Mouse (Mus musculus) heart, postnatal 0 days (tissue): ENCODE results near the gene Ghr. TPM values are rescaled to one million over a fixed set of nuclear protein-coding genes. Genes with fewer than 3 reads are reported as not detected.

ENCODE experiments used
- ATAC-seq: fragments of 200-750 bp; cut with Nextera tagmentation; 2 replicates; pipeline ENCODE4 v1.8.0; 2017; ENCODE audit warnings: low read depth, moderate number of reproducible peaks, moderate library complexity; ENCODE audit not compliant: insufficient read depth
- DNase-seq: peaks from one replicate; pipeline ENCODE4 v3.0.0-alpha.2; 2016; ENCODE audit warnings: low spot score
- H3K27ac ChIP-seq: fragments of 300-500 bp; sonication (generic); 2 replicates; pipeline ENCODE4 v1.5.1; 2014; ENCODE audit warnings: low read depth, mild to moderate bottlenecking
- H3K27me3 ChIP-seq: fragments of 300-500 bp; sonication (generic); 2 replicates; pipeline ENCODE4 v1.6.1; 2014; ENCODE audit warnings: low read length, mixed read lengths; ENCODE audit not compliant: control insufficient read depth, insufficient read depth
- H3K36me3 ChIP-seq: fragments of 300-500 bp; sonication (generic); replicated peaks from 2 replicates; pipeline ENCODE4 v1.6.1; 2014; ENCODE audit warnings: low read length, mixed read lengths; ENCODE audit not compliant: control insufficient read depth, insufficient read depth
- H3K4me1 ChIP-seq: fragments of 300-500 bp; sonication (generic); 2 replicates; pipeline ENCODE4 v1.6.1; 2014; ENCODE audit warnings: antibody characterized with exemption; ENCODE audit not compliant: control insufficient read depth, insufficient read depth
- H3K4me2 ChIP-seq: fragments of 300-500 bp; sonication (generic); 2 replicates; pipeline ENCODE4 v1.6.1; 2014; ENCODE audit warnings: low read depth, mild to moderate bottlenecking, low read length, moderate library complexity
- H3K4me3 ChIP-seq: fragments of 300-500 bp; sonication (generic); 2 replicates; pipeline ENCODE4 v1.5.1; 2014; ENCODE audit warnings: low read depth, low read length
- H3K9ac ChIP-seq: fragments of 300-500 bp; sonication (generic); replicated peaks from 2 replicates; pipeline ENCODE4 v1.6.1; 2014; ENCODE audit warnings: low read depth, low read length, mixed read lengths
- H3K9me3 ChIP-seq: fragments of 300-500 bp; sonication (generic); replicated peaks from 2 replicates; pipeline ENCODE4 v1.6.1; 2016; ENCODE audit warnings: low read length; ENCODE audit not compliant: control insufficient read depth
- CTCF ChIP-seq: IDR thresholded peaks from 2 replicates; pipeline ENCODE4 v1.5.1; 2016; ENCODE audit warnings: antibody characterized with exemption, control low read depth, low read depth
- EP300 ChIP-seq: IDR thresholded peaks from 2 replicates; pipeline ENCODE4 v1.6.1; 2016; ENCODE audit warnings: antibody characterized with exemption, low read depth
- WGBS: fragments of 180-500 bp; shearing (Covaris S2); extraction: QIAGEN DNeasy Blood & Tissue Kit; methylation state at CpG from one replicate; pipeline ENCODE4 v1.1.7; 2014; 5-methylcytosine and 5-hydroxymethylcytosine counted together
- polyA plus RNA-seq: library from polyadenylated mRNA; unstranded; fragments of >200 nt; fragmentation: Nextera tagmentation; extraction: Ambion mirVana; gene quantifications from 2 replicates; pipeline ENCODE4 v1.2.1, GENCODE M21; 2015
- total RNA-seq: library from RNA; depleted of rRNA; stranded (reverse); fragments of >200 nt; gene quantifications from 2 replicates; pipeline ENCODE4 v1.2.3, GENCODE M21; 2014; ENCODE audit warnings: low replicate concordance

Gene Ghr
- total and polyA plus RNA-seq, 2 experiments from 2014 or later: 45.1 to 67.5 TPM

DNA sequence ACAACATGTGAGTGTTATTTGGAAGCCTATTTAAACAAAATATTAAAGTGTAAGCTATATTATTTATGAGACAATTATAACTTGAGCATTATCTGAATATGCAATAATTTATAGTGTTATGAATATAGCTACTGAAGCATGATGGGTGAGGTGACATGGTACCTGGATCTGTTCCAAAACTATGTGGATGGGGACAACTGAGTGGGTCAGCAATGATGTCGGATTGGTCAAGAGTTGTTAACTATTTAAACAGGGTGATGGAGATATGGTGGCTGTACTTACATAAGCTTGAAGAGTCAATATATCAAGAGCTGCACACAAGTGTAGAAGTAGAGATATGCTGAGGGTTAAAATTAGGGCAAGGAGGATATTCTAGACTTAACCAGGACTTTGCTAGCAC is 70.9 kb downstream of the Ghr start:
- Histone ChIP-seq H3K27me3 (no peaks in the 10 kb centered on the region), H3K27ac (no peak overlapping the region)
- WGBS: 38% methylated on average over 1 of the region's 1 CpGs

DNA sequence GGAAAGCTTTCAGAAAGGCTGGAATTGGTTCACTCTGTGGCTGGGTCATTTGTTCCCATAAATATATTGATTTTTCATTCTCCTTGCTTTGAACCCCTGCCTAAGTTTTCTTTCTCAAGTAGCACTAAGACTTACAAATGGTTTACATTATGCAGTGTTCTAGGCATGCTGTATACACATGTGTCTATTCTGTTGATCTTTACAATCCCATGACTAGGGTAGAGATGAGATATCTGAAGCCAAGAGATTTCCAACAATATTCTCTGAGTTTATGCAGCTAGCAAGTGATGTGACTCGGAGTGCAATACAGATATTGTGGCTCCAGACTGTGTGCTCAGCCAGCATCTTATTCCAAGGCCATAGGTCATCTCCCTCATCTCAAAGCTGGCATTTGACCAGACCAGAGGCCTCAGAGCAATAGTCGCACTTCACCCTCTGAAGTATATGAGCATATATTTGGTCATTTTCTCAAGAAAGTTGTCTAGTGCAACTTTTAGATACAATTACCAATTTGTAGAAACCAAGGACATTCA is 71.6 kb downstream of the Ghr start:
- H3K4me3 ChIP-seq: no peak overlapping the region
- TF ChIP-seq EP300: no peak
- TF ChIP-seq CTCF: no peak
- 0 out of 2 replicates have a peak, but pooled peaks cover 6% of the 10 kb centered on the region for H3K36me3 ChIP-seq
- DNase-seq (no peak), ATAC-seq (no peak)
- H3K27ac ChIP-seq: no peak overlapping the region
- 79% methylated on average over 2 of the region's 2 CpGs for WGBS
- no peaks in the 10 kb centered on the region for H3K9me3 ChIP-seq
- peaks cover 44% of the 10 kb centered on the region for H3K4me1 ChIP-seq
- no peak overlapping the region for H3K9ac ChIP-seq
- no peaks in the 10 kb centered on the region for H3K27me3 ChIP-seq
- no peak overlapping the region for H3K4me2 ChIP-seq

More for the DNA sequence above, 70.9 kb downstream of the Ghr start:
- Histone ChIP-seq H3K9ac (no peak overlapping the region), H3K4me3 (no peak overlapping the region), H3K4me1 (peaks cover 41% of the 10 kb centered on the region), H3K4me2 (no peak overlapping the region), H3K36me3 (0 out of 2 replicates have a peak, but pooled peaks cover 6% of the 10 kb centered on the region), H3K9me3 (no peaks in the 10 kb centered on the region)
- ATAC-seq: no peak
- DNase-seq: no peak
- TF ChIP-seq CTCF (no peak), EP300 (no peak)

DNA sequence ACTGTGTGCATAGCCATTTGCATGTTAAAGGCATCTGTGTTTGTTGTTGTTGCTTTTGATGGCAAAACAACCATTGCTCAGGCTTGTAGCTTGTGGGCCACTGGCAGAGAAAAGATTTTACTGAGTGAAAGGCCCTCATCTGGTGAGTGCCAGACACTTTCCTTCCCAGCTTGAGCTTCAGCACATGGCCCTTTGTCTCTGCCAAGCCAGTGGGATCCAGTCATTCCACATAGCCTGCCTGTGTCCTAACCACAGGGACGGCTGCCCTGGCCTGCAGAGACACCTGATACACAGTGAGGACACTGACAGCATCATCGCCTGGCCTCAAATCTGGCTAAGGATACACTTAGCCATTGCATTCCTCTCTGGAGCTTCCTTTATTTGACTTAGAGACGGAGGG is 74.2 kb downstream of the Ghr start:
- ATAC-seq (peak; percentile 96), DNase-seq (peak; percentile 82)
- peak overlapping the region; percentile 77 for H3K27ac ChIP-seq
- H3K4me1 ChIP-seq: peaks cover 52% of the 10 kb centered on the region
- H3K9ac ChIP-seq: no peak overlapping the region
- H3K27me3 ChIP-seq: no peaks in the 10 kb centered on the region
- H3K36me3 ChIP-seq: 0 out of 2 replicates have a peak, but pooled peaks cover 6% of the 10 kb centered on the region
- TF ChIP-seq EP300: 0 out of 2 replicates have a peak, but pooled peaks have one; percentile 21
- no peak for TF ChIP-seq CTCF
- WGBS: 29% methylated on average over 3 of the region's 3 CpGs
- H3K9me3 ChIP-seq: no peaks in the 10 kb centered on the region
- no peak overlapping the region for H3K4me2 ChIP-seq
- no peak overlapping the region for H3K4me3 ChIP-seq

DNA sequence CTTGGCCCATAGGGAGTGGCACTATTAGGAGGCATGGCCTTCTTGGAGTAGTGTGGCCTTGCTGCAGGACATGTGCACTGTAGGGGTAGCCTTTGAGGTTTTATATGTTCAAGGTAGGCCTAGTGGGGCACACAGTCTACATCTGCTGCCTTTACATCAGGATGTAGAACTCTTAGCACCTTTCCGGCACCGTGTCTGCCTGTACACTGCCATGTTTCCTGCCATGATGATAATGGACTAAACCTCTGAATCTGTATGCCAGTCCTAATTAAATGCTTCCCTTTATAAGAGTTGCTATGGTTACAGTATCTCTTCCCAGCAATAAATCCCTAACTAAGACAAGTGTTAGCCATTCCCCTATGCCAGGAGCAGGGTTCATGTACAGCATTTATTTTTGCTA is 76.0 kb downstream of the Ghr start:
- Histone ChIP-seq H3K4me1 (peaks cover 52% of the 10 kb centered on the region), H3K27me3 (no peaks in the 10 kb centered on the region), H3K36me3 (no peaks in the 10 kb centered on the region), H3K9me3 (no peaks in the 10 kb centered on the region), H3K4me2 (no peak overlapping the region), H3K9ac (no peak overlapping the region), H3K27ac (no peak overlapping the region), H3K4me3 (no peak overlapping the region)
- TF ChIP-seq CTCF (no peak), EP300 (no peak)
- ATAC-seq (no peak), DNase-seq (no peak)
- WGBS: 84% methylated on average over 2 of the region's 2 CpGs

DNA sequence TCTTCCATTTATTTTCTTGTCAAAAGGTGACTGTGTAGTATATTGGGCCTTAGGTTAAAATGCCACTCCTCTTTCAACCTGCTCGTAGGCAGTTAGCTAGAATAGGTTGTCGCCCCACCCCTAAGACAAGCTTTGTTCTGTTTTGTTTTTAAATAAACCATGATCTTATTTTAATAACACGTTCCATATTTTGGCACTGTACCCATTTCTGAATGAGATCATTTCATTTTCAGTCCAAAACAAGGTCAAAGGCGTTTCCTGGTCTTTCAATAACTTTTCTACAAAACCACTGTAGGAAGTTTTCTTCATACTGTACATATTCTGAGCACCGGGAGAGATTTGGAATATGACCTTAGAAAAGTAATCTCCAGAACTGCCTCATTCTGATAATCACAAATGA is 78.6 kb downstream of the Ghr start:
- WGBS: 56% methylated on average over 5 of the region's 5 CpGs
- Histone ChIP-seq H3K9ac (no peak overlapping the region), H3K4me3 (no peak overlapping the region), H3K9me3 (no peaks in the 10 kb centered on the region), H3K4me1 (peaks cover 44% of the 10 kb centered on the region), H3K27me3 (no peaks in the 10 kb centered on the region), H3K4me2 (no peak overlapping the region), H3K27ac (no peak overlapping the region), H3K36me3 (no peaks in the 10 kb centered on the region)
- DNase-seq (no peak), ATAC-seq (no peak)
- no peak for TF ChIP-seq EP300
- no peak for TF ChIP-seq CTCF

DNA sequence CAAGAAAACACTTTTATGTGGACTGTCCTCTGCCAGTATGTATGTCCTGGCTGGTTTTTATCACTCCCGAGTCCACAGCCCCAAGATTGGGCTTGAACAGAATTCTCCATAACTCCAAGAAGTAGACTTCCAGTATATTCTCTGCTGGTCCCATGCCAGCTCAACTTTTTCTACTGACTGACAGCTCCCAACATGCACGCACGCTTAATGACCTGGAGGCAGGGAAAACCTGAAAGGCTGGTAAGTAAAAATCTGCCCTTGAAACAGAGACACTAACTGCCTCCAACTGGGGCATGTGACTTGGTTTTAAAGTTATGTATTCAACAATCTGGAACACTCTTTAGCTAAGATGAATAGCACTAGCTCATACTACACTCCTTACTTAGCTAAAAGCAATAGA is 81.6 kb downstream of the Ghr start:
- no peak overlapping the region for H3K9ac ChIP-seq
- H3K4me3 ChIP-seq: no peak overlapping the region
- WGBS: 61% methylated on average over 3 of the region's 3 CpGs
- no peaks in the 10 kb centered on the region for H3K9me3 ChIP-seq
- no peaks in the 10 kb centered on the region for H3K27me3 ChIP-seq
- TF ChIP-seq EP300 (no peak), CTCF (no peak)
- H3K27ac ChIP-seq: no peak overlapping the region
- DNase-seq: no peak
- no peaks in the 10 kb centered on the region for H3K36me3 ChIP-seq
- H3K4me1 ChIP-seq: peaks cover 37% of the 10 kb centered on the region
- ATAC-seq: no peak
- H3K4me2 ChIP-seq: no peak overlapping the region
